Mouse (Mus musculus) gastrocnemius, postnatal 25 days (tissue): ENCODE data around the gene Col8a1. TPM values are rescaled to one million over a fixed set of nuclear protein-coding genes. Genes with fewer than 3 reads are reported as not detected.
A peak's percentile ranks its signal among the peaks of the same experiment; 100 is the strongest.

Experiments
- DNase-seq: peaks from one replicate; pipeline ENCODE4 v3.0.0; 2022
- total RNA-seq, 2 experiments: library from RNA; stranded (reverse); gene quantifications; 1 replicate in 1 of 2; 2 replicates in 1 of 2; pipeline ENCODE4 v1.2.3; 2021

The Col8a1 gene
- total RNA-seq, 2 experiments from 2014 or later, result 6.3 to 9.1 TPM

DNA sequence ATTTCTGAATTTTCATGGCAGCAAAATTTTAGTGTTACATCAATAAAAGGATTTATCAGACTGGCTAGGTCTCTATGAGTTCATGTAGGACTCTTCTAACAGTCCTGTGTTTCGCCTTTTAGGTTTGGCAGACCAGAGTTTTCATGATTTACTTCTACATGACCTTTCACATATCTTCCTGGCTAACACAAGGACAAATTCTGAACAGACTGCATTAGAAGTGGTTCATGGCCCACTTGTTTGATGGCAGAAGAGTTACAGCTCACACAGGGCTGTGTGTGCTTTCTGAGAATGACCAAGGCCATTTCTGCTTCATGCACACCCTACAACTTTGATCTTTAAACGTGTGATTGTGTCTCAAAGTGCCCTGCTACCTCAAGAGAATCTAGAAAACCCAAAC, 82.3 kb downstream of the Col8a1 start:
- no peak for DNase-seq

DNA sequence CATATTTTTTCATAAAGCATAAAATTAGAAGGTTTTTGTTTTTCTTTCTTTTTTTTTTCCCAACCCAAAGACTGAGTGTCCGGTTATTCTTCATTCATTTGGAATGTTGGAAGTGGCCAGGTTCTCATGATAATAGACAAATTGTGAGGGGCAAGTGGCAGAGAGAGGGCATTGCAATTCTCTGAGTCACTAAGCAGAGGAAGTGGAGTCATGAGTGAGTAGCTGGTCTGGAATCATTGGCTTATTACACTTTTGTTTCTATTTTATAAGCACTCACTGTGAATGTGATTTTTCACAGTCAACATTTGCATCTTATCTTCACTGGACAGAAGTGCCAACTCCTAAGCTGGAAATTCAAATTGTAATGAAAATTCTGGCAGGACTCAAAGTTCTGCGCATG, 82.9 kb downstream of the Col8a1 start:
- no peak for DNase-seq

DNA sequence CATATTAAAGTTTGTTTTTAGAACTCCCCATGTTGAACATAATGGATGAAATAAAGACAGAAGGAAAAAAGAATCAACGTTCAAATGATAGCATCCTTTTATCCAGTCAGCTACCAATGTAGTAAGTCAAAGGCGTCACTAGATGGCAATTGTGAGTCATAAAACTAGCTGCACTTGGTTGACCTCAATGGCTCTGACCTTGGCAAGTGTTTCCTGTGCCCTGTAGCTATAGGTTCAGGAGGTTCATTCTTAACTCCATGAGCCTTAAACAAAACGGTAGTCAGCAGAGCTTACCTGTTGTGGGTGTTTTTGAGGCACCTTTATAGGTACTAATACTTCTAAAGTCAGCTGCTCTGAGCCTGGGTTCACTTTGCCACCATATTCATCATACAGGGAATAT, 85.2 kb downstream of the Col8a1 start:
- no peak for DNase-seq

DNA sequence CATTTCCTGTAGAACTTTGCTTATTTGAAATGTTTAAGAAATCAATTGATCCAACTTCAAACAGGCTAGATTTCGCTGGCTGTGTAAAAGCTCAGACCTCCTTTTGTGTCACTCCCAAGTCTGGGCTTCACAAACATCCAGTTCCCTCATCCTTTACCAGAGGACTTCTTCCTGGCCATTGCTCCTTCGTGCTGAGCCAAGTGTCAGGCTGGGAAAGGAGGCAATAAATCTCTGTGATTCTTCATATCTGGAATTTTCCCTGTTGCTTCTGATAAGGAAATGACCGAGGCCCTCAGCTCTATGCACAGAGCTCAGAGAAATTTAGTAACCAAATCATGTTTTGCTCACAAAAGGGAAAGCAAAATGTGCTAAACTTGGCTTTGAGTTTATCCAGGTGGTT, 91.9 kb downstream of the Col8a1 start:
- no peak for DNase-seq

DNA sequence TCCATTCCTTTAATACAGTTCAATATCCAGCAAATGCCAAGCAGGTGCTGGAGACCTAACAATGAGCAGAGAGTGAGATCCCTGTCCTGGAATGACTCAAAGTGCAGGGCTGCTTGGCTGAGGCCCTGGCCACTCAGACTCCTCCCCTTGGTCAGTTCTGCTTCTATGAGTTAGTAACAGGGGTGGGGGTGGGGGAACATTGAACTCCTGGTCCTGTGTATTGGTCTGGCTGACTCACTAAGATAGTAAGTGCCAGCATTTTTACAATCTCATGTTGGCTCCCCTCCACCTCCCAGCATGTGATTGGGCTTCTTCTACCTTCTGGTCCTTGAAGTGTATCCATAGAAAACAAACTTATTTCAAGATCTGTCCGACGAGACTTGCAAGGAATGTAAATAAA, 104.6 kb downstream of the Col8a1 start:
- no peak for DNase-seq

DNA sequence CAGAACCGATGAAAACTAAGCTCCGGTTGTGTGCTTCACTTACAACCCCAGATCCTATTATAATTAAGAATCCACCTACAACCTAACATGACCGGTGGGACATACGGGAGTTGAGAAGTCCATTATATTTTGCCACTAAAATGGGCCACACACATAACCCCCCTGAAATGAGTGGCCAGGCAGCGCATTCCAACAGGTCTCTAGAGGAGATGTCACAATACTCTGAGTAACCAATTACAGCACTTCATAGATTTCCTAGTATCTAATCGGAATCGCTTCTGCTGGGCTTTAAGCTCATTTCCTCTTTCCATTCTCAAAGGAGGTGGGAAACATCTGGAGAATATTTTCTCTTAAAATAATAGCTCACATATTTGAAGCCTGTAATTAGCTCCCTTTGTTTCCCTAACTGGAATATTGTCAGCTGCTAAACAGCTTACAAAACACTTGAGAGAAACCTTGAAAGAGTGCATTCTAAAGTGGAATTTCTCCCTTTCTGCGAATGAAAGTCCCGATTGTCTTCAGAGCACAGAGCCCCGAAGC, 113.1 kb downstream of the Col8a1 start:
- no peak for DNase-seq

DNA sequence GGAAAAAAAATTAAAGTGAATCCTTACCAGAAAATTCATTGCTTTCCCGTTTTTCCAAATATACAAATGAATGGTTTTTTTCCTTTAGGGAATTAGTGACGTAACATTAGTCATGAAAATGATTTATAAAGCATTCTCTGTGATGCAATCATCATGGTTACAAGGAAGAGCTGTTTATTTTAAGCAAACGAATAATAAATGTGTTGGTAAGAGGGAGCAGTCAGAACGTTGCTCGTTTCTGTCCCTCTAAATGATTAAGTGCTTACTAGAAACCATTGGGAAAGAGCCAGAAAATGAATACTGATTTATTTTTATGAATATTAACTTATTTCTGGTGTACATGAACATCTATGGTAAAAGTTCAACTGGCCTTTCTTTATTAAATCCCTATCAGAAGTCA, 119.8 kb downstream of the Col8a1 start:
- no peak for DNase-seq

DNA sequence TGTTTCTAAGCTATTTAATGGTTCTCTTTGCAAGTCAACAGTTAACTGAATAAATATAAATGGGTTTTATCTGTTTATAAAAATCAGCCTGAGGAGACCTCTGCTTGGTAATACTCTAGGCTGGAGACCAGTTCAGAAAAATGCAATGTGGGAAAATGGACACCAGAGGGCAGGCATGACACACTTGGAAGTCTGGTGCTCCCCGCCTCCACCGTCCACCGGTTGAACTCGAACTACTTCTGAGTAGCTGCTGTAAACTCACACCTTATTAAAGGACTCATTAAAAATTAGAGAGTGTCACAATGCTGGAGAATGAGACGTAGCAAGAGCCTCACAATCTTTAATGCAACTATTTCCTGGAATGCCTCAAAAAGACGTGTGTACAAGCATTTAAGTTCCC, 120.3 kb downstream of the Col8a1 start:
- DNase-seq, result no peak

DNA sequence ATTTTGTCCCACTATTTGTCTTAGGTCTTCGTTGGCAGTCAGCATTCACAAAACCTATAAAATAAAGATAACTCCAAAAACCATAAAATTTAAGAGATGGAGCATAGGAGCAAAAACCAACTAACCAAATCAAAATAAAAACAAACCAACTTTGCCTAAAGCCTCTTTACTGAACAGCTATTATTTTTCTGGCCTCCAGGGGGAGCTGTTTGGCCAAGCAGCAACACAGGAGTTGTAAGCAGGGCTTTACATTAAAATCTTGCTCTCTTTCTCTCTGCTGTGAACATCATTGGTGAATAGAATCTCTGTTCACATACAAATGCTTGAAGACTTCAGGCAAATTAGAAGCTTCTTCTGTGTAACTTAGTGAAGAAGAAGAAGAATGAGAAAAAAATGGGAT, 142.8 kb downstream of the Col8a1 start:
- no peak for DNase-seq

DNA sequence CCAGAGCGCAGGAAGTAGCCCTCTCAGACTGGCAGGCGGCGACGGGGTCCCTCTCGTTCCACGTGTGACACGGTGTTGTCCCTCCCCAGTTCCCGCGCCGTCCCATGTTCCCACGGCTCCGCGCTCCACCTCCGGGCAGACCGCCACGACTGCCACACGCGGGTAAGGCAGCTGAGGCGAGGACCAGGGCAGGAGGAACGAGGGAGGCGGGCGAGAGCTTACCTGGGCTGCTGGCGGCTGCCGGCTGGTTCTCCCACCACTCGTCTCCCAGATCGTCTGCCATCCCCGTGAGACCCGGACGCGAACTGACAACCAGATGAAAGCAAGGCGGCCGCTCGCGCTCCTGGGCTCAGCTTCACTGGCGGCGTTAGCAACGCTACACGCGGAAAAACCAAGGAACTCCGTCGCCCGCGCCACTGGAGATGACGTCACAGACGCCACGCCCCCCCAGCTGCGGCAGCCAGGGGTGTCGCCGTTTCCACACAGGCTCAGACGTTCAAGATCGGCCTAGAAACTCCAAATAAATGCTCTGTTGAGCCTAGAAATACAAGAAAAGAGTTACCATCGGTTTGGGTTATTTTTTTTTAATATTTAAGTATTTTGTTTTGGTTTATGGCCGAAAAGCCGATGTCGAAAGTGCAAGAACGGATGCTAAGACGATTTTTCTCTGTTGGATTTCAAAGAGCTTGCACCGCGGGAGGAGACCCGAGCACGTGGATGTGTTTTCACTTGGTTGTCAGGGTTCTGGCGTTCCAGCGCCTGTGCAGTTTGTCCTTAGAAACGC, 147.9 kb downstream of the Col8a1 start, which contains the start of gene Cmss1:
TSS of gene Cmss1 (minus strand) at position 421 of the 784 bp plus-strand sequence.
- DNase-seq, result peak; percentile 71

DNA sequence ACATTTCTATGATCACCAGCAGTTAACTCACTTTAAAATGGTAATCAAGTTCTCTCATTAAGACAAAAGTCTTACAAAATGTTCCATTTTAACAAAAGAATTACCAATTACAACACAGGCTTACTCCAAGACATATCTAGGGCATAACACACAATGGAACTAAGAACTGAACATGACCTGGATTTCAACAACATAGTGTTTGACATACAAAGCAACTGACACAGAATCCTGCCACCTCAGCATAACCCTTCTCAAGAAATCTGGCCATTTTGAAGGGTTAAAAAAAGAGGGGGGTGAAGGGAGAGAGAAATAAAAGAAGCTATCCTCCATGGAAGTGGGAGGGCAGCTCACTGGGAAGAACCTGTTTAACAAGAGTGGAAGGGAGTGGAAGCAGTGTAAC, 153.5 kb downstream of the Col8a1 start:
- DNase-seq, result no peak

DNA sequence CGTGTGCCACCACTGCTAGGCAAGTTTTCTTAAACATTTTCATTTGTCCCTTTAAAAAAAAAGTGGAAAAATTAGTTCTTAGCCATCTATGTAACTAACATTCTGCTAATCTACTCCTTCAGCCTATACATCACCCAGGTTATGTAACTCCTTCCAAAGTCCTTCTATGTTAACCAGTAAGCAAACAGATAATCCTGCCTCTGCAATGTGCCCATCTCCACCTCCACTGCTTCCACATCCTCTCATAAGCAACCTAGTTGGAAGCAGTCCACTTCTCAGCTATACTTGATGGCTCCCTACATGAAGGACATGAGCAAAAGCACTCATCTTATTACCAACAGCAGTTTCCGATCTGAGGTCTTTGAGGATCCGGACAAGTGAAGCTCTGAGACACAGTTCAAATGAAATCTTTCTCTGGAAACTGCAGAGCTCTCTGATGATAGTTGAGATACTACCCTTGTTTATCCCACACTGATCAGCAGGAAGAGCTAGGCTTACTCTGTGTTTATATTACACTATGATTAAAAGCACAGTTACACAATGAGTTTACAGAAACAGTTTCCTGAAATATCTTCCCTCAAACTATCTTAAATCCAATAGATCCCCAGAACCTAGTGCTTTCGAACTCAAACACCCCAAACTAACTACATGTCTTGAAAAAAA, 157.1 kb downstream of the Col8a1 start:
- DNase-seq, result no peak

DNA sequence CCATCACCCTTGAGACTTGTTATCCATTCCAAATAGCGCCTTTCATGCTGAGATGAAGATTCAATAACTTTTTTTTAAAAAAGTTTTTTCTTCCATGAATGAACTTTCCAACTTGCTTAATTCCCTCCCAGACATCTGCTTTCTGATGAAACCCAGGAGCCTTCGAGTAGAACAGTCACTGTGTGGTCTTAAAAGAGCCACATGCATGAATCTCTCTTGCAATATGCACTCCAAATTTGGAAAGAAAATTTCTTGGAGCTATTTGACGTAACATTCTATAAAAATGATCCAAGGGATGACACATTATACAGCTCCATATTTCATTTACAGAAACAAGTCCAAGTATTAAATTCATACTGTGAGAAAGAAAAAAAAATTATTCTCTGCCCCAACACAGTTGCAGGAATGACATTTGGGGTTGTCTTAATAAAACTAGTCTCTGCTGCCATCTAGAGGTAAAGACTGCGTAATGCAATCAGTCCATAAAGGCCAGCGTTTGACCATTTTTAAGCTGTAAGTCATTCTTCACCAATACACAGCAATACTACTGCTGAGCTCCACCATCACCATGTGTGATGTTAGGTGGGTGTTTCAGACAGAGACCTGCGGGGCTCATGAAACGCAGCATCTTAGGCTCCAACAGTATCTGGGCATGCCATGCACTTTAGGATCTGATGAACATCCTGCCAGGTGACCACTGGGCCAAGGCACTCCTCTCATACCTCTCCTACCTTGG, 160.9 kb downstream of the Col8a1 start:
- DNase-seq, result no peak

DNA sequence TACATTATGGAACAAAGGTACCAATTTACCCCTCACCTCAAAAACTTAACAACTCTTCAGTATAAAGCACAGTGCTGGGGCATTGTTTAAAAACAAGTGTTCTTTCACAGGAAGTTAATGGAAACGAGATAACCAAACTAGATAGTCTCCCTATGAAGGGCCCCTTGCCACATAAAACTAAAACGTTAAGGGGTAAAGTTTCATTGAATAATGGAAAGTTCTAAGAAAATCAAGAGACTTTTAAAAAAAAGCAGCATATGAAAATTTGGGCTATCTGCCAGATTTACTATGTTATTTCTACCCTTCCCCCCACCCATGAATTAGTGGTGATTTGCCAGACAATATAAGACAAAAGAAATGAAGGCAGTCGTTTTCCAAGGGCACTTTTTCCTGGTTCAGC, 169.3 kb downstream of the Col8a1 start:
- DNase-seq, result no peak

DNA sequence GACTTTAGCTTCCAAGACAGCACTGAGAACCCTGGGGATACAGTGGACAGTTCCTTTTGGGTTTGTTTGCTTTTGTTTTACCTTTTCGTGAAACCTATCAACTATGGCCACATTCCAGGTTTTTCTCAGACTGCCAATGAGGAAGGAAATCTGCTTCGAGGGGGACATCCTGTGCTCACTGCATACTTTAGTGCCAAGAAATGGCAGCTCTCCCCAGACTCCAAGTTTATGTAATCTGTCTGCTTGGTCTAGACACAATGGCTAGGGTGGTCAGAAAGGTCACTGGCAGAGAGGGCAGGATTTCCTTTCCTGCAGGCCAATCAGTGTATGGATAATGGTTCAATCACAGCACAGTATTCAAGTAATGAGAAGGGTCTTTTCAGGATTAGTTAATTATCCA, 172.5 kb downstream of the Col8a1 start:
- DNase-seq, result no peak

DNA sequence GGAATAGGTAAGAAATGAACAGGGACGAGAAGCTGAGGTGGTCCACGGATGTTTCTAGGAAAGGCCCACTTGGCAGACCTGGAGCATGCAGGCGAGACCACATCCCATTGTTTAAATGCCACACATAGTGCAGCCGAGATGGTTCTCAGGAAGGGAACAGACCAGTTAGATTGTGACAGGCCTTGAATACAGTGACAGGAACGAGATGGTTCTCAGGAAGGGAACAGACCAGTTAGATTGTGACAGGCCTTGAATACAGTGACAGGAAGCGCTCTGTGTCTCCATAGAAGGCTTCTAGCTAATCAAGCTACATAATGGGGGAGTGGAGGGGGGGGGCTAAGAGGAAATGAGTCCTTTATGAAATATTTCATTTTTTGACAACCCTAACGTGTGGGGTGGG, 174.5 kb downstream of the Col8a1 start:
- DNase-seq, result no peak

DNA sequence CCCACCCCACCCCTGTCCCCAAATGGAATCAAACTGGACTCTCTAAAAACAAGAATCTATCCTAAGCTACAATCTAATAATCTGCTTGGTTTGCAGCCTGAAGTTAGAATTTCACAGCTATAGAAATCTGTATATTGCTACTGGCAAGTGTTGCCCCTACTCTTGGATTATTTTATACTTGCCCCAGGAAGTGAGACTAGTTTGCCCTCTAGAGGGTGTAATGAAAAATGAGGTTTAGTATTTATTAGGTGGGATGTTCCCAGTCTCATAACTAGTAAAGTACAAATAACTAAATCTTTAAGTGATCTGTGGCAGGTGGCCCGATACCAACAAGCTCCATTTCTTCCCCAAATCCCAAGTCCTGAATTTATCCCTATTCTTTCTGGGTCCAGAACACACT, 177.0 kb downstream of the Col8a1 start:
- no peak for DNase-seq

DNA sequence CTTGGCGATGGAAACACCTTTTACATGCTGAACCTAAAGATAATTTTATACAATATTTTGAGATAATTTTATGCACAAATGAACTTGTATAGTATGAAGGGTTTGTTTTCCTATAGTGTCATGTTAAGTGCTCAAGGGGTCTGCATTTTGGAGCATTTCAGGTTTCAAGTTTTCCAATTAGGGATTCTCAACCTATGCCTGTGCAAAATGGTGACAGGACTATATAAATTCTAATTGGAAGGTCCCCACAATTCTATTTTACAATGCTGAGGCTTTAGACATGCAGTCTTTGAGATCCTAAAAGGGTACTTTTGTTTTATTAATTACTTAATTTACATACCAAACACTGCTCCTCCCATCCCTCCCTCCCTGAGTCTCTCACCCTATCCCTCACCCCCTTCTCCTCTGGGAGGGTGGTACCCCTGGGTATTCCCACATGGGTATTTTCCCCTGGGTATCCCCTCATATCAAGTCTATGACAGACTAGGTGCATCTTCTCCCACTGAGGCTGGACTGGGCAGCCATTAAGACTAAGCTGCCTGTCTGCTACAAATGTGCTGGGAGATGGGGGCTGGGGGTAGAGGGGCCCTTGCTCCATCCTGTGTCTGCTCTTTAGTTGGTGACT, 178.7 kb downstream of the Col8a1 start:
- DNase-seq, result no peak
